Mouse (Mus musculus) common myeloid progenitor, adult 5-6 weeks (primary cell): Measurements from ENCODE around the gene Sparcl1. TPM values are rescaled to one million over a fixed set of nuclear protein-coding genes. Genes with fewer than 3 reads are reported as not detected.

Experiments
- ATAC-seq: replicated peaks from 2 replicates; pipeline ENCODE4 v1.8.0; 2016; ENCODE audit warnings: low read depth, mild to moderate bottlenecking, moderate TSS enrichment, inconsistent platforms; ENCODE audit not compliant: poor library complexity, severe bottlenecking
- total RNA-seq: library from RNA; stranded (forward); fragments of 200-1000, 187-1606 nt; gene quantifications from 2 replicates; pipeline ENCODE4 v1.2.3, GENCODE M21; 2017

Gene Sparcl1
- total RNA-seq = not detected in 2 replicates

GRCm38 (mm10) chr5:104113491-104114172 is at the start of gene Sparcl1:
Sparcl1 (minus strand) TSS chr5:104113733.
- no peak for ATAC-seq

DNA sequence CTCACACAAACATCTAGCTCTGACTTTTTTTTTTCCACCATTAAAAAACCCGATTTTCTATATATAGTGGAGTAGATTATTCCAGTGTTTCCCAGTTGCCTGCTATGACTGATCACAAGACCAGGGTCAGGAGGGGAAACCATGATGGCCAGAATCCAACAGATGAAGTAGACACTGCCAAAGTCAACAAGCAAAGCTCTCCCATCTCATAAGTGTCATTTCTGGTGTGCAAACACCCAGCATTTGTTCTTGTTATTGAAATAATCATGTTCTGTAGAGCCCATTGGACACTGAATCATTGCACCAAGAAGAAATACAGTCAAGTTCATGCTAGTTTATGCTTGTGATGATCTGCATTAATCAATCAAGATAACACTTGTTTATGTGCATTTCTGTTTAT is 47.9 kb upstream of the Sparcl1 start:
- no peak for ATAC-seq

- ATAC-seq = no peak
These were observed 47.0 kb upstream of the Sparcl1 start for GRCm38 (mm10) chr5:104160581-104160980.

DNA sequence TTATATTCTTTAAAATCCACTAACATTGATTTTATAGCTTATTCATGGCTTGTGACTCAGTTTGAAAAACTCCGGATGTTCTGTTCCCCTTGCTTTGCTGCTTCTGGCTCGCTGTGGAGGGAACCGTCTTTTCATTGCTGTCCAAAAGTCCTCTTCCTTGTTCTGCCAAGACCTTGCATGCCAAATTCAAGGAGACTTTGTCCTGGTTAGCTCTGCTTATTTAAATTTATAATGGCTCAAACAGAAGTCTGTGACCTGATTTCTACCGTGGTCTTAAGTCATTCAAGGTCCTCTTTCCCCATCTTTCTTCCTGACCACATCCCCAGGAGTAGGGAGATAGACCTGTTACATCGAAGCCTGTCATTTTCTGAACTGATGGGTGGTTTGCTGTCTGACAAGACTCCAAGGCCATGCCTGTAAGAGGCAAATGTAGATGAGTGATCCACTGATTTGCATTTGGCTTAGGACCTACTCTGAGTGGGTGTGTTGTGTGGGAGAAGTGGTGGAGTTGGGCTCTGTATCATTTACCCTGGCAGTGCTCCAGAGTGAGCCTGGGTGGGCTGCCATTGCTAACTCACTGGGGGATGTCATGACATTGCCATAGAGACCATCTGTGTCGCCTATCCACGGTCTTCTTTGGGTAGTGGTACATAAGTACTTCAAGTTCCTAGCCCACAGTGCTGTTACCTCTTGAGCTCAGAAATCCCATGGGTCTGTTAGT is 45.0 kb upstream of the Sparcl1 start:
- no peak for ATAC-seq

- no peak for ATAC-seq
These were observed 44.2 kb upstream of the Sparcl1 start for GRCm38 (mm10) chr5:104157701-104158100.

DNA sequence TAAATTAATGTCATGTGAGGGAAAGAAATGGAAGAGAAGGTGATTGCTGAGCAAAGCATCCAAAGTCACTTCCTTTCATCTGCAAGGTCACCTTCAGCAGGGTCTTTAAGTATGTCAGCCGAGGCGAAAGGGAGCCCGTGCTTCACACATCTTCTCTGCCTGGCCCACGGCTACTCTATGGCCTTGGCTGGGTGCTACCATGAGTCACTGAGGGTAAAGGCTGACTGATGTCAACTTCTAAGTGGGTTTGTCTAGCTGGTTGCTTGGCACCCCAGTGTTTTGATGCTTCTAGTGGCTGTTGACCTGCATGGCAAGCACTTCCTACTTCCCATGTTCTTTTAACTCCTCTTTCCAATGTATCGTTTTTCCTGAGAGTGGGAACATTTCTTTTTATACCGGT is 36.7 kb upstream of the Sparcl1 start:
- ATAC-seq = no peak

DNA sequence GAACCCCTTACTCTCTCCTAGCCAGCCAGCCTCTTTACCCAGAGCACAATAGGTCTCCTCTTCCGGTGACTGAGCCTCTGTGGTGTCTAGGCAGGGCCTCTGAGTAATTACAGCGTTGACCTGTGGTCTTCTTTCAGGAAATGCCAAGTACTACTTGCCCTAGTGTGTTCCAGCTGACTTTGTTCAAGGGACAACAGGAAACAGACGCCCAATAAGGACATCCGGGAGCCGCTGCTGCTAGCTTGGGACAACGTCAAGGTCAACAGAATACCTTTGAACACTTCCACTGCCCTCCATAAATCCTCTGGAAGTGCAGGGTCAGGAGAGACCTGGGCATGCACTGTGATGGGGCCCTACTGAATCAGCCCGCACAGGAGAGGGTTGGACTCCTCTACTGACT is 35.8 kb upstream of the Sparcl1 start:
- no peak for ATAC-seq

DNA sequence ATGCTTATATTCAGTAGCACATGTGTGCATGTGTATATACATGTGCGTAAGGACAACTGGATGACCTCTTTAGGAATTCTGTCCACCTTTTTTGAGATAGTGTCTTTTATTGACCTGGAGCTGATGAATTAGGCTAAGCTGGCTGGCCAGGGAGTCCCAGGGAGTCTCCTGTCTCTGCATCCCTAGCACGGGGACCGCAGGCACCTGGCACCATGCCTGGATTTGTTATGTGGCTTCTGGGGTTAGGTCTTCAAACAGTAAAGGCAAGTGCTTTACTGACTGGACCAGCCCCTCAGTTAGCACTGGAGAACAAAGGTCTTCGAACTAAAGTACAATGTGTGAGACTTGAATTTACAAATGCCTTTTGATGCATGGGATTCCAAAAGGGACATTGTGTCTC is 30.5 kb upstream of the Sparcl1 start:
- ATAC-seq = no peak

- ATAC-seq = no peak
These were observed 27.5 kb upstream of the Sparcl1 start for GRCm38 (mm10) chr5:104141067-104141466.

DNA sequence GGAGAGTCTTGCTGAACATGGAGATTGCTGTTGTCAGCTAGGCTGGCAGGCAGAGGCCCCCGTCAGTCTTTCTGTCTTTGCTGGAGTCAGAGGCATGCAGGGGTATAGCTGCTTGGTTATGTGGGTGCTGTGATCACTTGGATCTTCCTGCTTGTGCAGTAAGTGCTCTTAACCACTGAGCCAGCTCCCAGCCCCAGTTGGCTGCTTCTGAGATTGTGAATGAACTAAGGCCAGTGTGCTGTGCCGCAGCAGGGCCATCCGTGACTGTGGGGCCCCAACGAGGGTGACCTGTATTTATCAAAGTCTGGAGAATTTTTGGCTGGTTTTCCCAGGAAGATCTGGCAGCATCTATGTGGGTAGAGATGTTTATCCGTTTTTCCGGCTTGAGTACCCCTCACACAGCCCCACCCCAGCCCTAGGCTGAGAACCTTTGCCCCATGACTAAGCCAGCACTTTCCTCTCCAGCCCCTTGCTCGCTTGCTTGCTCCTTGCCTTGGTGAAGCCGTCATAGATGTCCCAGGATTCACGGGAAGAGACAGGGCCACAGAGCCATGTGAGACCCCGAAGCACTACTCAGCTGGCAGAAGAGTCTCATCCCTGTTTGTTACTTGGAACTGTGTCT is 24.5 kb upstream of the Sparcl1 start:
- ATAC-seq = no peak

DNA sequence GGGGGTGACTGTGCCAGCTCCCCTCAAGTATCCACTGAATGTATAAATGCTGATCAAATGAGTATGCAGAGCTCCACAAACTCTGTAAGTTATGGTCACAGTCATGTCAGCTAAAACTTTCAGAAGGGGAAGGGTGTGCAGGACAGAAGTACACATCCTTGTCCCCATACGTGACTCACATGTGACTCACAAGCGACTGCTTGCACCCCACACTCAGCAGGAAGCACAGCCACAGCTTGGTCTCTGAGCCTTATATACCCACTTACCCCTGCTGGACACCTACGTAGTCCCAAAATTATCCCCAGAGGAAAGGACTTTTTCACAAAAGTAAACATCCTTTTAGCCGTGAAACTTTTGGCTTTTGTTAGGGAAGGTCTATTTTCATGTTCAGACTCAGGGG is 20.2 kb upstream of the Sparcl1 start:
- ATAC-seq = no peak

DNA sequence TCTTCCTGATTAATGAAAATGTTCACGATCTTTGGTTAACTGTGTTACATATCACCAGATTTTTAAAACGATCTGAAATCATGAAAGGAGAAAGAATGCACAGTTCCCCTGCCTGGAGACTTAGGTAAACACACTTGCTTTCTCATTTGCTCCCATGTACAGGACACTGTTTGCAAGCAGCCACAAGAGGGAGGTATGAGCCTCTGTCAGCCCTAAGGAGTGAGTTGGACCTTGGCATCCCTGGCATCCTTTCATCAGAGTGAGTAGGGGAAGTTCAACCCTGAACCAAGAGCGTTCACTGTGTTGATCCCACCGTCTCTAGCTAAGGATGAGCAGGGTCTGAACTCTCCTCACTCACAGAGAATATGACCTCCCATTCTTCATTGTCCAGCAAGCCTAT is 18.0 kb upstream of the Sparcl1 start:
- ATAC-seq = peak; percentile 52; the same call in 1 of the 2 replicates

- no peak for ATAC-seq
These were observed 17.4 kb upstream of the Sparcl1 start for GRCm38 (mm10) chr5:104130891-104131290.

GRCm38 (mm10) chr5:104128281-104129031 is 14.9 kb upstream of the Sparcl1 start:
- ATAC-seq = no peak

DNA sequence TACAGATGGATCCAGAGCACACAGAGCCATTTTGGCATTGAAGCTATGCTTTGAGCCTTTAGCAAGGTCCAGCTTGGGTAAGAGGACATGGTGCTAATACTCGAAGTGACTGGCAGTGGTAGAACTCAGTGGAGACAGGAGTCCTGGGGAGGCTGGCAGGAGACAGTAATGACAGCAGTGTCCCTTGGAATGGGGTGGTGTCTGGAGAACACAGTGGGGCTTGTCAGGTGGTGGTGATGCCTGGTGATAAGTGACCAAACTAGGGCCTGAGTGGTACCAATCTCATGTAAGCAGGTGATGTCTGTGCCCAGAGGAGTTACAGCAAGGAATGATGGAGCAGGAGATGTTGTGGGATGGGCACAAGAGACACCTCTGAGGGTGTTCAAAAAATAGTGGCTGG is 13.8 kb upstream of the Sparcl1 start:
- ATAC-seq = no peak

DNA sequence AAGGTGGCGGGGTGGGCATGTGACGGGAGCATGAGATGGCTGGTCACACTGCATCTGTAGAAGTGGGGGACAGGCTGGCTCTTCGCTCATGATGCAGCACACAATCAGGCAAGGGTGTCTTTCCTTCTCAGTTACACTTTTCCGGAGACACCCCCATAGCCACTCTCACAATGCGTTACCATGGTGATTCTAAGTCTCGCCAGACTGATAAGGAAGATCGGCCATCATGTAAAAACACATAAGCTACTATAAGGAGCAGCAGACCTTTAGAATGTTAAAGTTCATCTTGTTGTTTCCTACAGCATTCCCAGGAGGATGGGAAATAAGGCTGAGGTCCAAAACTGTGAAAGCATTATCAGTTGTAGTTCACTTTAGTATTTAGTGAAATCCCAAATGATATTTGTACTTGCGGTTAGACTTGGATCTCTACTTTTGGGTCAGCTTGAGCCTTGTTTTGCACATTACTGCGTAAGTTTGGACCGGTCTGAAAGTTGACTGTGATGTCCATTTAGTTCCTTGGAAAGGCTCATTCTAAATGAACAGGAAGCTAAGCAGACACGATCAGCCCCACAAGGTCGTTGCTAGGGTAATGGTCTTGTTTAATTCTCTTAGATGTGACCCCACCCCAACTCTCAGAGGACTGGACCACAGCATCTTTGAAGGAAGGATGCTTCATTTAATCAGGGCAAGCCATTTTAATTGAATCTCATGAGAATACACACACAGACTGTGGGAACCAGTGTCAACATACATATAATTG is 13.2 kb upstream of the Sparcl1 start:
- no peak for ATAC-seq

DNA sequence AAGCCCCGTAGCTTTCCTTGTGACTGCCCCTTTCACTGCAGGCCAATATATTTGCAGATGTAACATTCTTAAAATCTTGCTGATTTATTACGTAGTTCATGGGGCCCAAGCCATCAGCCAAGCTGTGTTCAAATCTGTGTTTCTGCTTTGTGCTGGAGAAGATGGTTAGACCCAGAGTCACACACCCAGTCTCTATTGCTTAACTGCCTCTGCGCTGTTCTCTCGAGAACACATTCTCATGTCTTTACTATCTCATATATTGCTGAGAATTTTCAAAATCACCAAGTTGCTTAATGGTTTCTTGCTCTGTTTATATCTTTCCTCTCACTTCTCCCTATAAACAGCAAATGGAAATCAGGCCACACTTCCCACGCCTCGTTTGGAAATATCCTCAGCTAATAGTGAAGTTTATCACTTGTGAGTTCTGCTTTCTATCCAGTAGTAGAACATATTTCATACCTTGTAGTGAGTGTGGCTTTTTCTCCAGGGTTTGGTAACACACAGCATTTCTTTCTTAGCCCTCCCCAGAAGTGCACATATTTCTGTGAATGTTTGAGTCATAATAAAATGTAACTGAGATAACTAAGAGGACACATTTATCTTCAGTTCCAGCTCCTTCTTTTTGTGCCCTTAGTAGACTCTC is 10.6 kb upstream of the Sparcl1 start:
- ATAC-seq = no peak

DNA sequence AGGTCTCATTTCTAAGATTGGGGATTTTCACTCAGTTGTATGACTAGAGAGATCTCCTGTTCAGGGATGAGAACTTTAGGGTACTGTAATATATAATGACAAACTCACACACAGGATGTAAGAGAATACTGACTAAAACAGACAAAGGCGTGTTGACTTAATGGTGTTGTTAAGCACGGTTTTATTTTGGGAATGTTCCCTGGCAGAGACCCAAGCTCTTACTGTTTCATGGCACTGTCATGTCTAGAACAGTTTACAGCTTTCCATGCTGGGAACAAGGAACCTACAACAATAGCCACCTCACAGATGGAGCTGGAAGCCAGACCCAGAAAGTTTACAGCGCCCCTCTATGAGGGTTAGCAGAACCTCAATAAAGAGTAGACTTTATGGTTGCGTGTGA is 2.4 kb upstream of the Sparcl1 start:
- no peak for ATAC-seq

DNA sequence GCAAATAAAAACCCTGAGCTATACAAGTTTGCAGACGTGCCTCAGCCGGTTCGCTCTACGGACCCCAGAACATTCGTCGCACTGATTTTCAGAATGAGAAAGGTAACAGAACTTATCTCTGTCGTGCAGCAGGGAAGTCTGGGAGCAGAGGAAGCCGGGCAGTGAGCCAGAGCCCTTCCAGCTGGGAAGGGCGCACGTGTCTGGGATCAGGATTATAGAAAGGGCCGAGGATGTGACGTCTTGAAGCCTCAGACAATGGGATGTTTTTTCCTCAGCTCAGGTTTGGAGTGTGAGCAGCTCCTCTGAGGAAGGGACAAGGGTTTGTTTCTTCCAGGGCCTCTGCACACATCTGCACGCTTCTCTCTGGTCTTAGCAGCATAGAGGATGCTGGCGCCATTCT is 1.6 kb upstream of the Sparcl1 start:
- no peak for ATAC-seq

- ATAC-seq = no peak
These were observed 1.0 kb downstream of the Sparcl1 start for GRCm38 (mm10) chr5:104112511-104112910.
